Mouse (Mus musculus) bone marrow macrophage, adult 2 months (primary cell): ENCODE results near the gene Atp6v1fnb.

Experiments used
- CTCF ChIP-seq: IDR thresholded peaks from 2 replicates; pipeline ENCODE4 v1.5.1; 2012; ENCODE audit warnings: low read depth, mild to moderate bottlenecking, low read length, moderate library complexity
- POLR2A ChIP-seq: IDR thresholded peaks from 2 replicates; pipeline ENCODE4 v1.6.1; 2012; ENCODE audit warnings: mild to moderate bottlenecking, low read depth, low read length, borderline replicate concordance

GRCm38 (mm10) chr6:29428171-29428570 lies 43.1 kb upstream of the Atp6v1fnb start:
- no peak for TF ChIP-seq CTCF
- no peak for TF ChIP-seq POLR2A
